Mouse (Mus musculus): ENCODE data around the gene Ftl1. TPM values are rescaled to one million over a fixed set of nuclear protein-coding genes. Genes with fewer than 3 reads are reported as not detected.

The Ftl1 gene
- over 10,000 TPM in 1 of 2 experiments, 1,000 to 10,000 TPM in 1; 3,673 to 13,112 TPM for polyA plus RNA-seq (2012; fragmentation: generic; extraction: Trizol)

GRCm38 (mm10) chr7:45459564-45460140 lies at the start of gene Ftl1:
Gene Ftl1, minus strand, starts transcription at chr7:45459884.

DNA sequence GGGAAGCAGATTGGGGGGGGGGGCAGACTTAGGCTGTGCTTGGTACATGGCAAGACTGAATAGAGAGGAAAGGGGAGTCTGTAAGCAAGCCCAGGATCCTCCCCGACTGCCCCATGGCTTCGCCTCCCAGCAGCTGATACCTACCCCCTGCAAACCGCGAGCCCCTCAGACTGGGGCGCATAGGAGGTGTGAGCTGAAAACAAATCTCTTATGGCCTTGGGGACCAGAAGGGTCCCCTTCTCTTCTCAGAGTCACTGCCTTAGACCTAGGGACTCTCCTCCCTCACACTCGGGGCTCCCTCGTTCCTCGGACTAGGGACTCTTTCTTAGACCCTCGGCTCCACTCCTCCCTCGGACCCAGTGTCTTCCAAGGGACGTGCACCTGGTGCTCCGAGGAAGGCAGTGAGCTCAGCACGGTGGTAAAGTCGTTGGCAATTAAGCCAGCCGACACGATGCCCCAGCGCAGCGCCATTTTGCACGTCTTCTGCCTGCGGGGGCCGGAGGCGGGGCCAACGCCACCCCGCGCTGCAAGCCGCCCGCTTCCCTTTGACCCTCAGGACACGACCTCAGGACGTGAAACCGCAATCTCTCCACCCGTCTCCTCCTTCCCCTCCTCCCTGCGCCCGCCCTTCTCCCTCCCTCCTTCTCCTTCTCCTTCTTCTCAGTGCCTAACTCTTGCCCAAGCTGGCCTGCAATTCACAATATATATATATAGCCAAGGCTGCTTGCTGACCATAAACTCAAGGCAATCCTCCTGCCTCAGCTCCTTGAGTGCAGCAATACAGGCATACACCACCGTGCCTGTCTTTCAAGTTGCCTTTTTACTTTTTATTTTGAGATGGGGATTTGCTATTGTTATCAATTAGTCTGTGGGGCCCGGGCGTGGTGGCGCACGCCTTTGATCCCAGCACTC lies 28.9 kb upstream of the Ftl1 start, which contains the start of gene Dhdh:
Gene Dhdh, minus strand, starts transcription at position 513 of the 912 bp plus-strand sequence.

GRCm38 (mm10) chr7:45486761-45487415 lies 27.2 kb upstream of the Ftl1 start, which contains the start of gene Gm45808:
Gene Gm45808, minus strand, starts transcription at chr7:45486811.

DNA sequence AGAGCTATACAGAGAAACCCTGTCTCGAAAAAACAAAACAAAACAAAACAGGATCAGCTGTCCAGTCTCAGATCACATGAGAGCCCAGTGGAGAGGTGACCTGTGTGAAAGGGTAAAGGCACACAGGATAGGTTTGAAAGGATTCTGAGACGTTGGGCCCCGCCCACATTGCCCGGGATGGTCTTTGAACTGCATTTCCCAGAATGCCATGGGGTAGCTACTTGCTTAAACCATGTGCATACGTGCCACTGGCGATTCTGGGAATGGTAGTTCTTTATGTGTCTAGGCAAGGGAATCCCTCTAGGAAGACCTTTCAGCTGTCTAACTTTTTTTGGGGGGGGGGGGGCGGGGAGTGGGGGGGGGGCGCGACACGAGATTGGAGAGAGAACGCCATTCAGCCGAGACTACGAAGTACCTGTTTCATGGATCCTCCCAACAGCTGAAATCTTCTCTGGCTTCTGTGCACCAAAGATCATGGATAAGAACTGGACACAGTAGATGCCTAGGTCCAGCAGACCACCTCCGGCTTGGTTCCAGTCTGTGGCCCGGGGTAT lies 21.8 kb upstream of the Ftl1 start, which contains the start of gene Tulp2:
Gene Tulp2, plus strand, starts transcription at position 504 of the 554 bp plus-strand sequence.

DNA sequence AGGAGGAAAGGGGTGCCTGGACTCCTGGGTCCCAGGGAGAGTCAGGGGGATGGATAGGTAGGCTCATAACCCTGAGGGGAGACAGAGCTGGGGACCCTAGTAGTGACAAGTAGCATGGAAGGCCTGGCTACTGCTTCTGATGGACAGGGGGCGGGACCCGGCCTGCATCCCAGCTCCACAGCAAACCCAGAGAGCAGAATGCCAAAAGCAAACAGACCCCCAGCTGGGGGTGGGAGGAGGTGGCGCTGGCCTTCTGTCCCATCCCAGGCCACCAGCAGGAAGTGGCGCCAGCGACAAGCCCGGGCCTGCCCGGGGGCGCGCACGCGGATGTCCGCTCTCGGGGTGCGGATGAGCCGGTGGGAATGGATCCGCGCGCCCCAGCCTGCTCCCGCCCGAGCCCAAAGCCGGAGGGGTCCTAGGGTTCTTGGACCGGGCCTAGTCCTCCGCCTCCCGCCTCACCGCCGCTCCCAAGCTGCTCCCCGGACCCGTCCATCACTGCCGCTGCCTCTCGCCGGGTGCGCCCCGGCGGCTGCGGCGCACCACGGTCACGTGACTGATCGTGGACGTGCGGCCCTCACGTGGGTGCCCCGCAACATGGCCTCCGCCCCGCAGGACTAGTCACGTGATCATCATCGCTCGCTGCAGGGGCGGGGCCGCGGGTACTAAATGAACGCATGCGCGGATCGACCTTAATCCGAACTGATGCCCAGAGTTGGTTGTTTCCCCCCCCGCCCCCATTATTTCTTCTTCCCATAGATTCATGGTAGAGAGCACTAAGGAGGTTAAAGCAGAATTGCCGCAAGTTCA lies 6.8 kb upstream of the Ftl1 start, which contains the start of gene Bax:
Gene Bax, minus strand, starts transcription at position 616 of the 807 bp plus-strand sequence.

GRCm38 (mm10) chr7:45437521-45438276 lies 22.0 kb downstream of the Ftl1 start, which contains the start of gene Ruvbl2:
Gene Ruvbl2, minus strand, starts transcription at chr7:45438096.

DNA sequence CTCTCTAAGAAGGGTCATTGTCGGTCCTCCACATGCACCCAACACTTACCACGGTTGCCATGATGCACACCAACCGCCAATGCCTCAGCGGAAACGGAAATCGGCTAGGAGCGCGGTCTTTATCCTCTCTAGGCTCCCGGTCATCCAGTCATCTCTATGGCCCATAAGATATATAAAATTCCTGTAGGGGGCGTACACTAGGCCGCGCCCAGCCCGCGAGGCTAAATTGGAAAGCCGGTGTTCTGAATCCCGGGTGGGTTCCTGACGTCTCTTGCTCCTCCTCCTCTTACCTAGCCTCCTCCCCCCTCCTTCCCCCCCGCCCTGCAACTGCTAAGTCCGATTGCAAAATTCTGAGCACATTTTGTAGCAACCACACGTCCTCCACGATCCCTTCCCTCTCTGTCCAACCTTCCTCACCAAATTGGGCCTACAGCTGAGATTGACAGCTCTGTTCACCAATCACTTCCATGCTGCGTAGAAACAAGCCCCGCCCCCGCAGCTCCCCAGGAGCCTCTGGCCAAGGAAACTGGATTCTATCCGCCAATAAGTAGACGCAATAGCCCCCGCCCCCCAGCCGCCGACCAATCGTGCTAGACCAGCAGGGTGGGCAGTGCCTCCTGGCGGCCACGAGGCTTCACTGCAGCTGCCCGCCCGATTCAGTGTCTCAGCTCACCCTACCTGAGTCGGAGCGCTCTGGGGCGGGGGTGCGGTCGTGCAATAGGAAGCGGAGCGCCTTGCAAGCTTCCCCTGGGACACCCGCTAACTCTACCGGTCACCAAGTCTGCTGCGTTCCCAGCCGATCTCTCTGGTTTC lies 25.3 kb downstream of the Ftl1 start, which contains the start of gene Gys1:
Gene Gys1, plus strand, starts transcription at position 642 of the 813 bp plus-strand sequence.

DNA sequence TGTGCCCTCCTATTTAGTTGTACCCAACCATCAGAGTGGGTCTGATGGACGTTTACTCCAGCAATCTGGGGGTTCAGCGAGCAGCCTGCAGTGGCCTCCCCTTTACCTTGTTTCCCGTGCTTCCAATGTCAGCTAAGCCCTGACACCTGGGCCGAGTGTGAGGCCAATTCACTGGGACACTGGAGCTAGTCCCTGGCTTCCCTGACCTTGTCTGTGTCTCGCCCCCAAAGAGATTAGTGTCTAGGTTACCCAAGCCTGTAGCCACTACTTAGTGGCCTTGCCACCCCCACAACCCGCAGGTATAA lies 39.1 kb downstream of the Ftl1 start, which contains the start of gene Lhb:
Gene Lhb, plus strand, starts transcription at position 206 of the 305 bp plus-strand sequence.

GRCm38 (mm10) chr7:45413113-45413863 lies 46.4 kb downstream of the Ftl1 start, which contains the start of gene Ntf5:
Gene Ntf5, plus strand, starts transcription at chr7:45413695.

Other genes with a start within 250 kb of the Ftl1 start
- gene Dkkl1, start 247.7 kb downstream of the Ftl1 start, polyA plus RNA-seq (2012; fragmentation: generic; extraction: Trizol), result under 1 TPM in 1 of 2 experiments, not detected in 1; 0.15 TPM
- 100 to 1,000 TPM in 1 of 2 experiments, 10 to 100 TPM in 1; 60.5 to 105 TPM for gene Tead2, start 244.1 kb downstream of the Ftl1 start, polyA plus RNA-seq (2012; fragmentation: generic; extraction: Trizol)
- under 1 TPM; 0.11 to 0.28 TPM for gene Cd37, start 220.8 kb downstream of the Ftl1 start, polyA plus RNA-seq (2012; fragmentation: generic; extraction: Trizol)
- gene Slc6a16, start 218.8 kb downstream of the Ftl1 start, polyA plus RNA-seq (2012; fragmentation: generic; extraction: Trizol), result not detected
- not detected for gene Slc6a21, start 182.4 kb downstream of the Ftl1 start, polyA plus RNA-seq (2012; fragmentation: generic; extraction: Trizol)
- gene Trpm4, start 126.1 kb downstream of the Ftl1 start, polyA plus RNA-seq (2012; fragmentation: generic; extraction: Trizol), result 10 to 100 TPM; 23.4 to 26.2 TPM
- gene Hrc, start 124.6 kb downstream of the Ftl1 start, polyA plus RNA-seq (2012; fragmentation: generic; extraction: Trizol), result under 1 TPM; 0.02 to 0.06 TPM
- gene Ppfia3, start 92.9 kb downstream of the Ftl1 start, polyA plus RNA-seq (2012; fragmentation: generic; extraction: Trizol), result 1 to 10 TPM; 1.1 to 2.1 TPM
- gene Lin7b, start 89.3 kb downstream of the Ftl1 start, polyA plus RNA-seq (2012; fragmentation: generic; extraction: Trizol), result 1 to 10 TPM in 1 of 2 experiments, under 1 TPM in 1; 0.23 to 1.8 TPM
- gene Snrnp70, start 64.1 kb downstream of the Ftl1 start, polyA plus RNA-seq (2012; fragmentation: generic; extraction: Trizol), result 100 to 1,000 TPM; 229 to 271 TPM
- not detected for gene Kcna7, start 54.2 kb downstream of the Ftl1 start, polyA plus RNA-seq (2012; fragmentation: generic; extraction: Trizol)
- gene Ntf5, start 46.2 kb downstream of the Ftl1 start, polyA plus RNA-seq (2012; fragmentation: generic; extraction: Trizol), result under 1 TPM; 0.35 to 0.94 TPM
- under 1 TPM in 1 of 2 experiments, not detected in 1; 0.11 TPM for gene Lhb, start 39.1 kb downstream of the Ftl1 start, polyA plus RNA-seq (2012; fragmentation: generic; extraction: Trizol)
- gene Gys1, start 25.0 kb downstream of the Ftl1 start, polyA plus RNA-seq (2012; fragmentation: generic; extraction: Trizol), result 10 to 100 TPM; 10.3 to 18.4 TPM
- gene Ruvbl2, start 21.8 kb downstream of the Ftl1 start, polyA plus RNA-seq (2012; fragmentation: generic; extraction: Trizol), result 100 to 1,000 TPM in 1 of 2 experiments, 10 to 100 TPM in 1; 68.4 to 154 TPM
- 100 to 1,000 TPM; 253 to 519 TPM for gene Bax, start 7.0 kb upstream of the Ftl1 start, polyA plus RNA-seq (2012; fragmentation: generic; extraction: Trizol)
- 1 to 10 TPM in 1 of 2 experiments, under 1 TPM in 1; 0.09 to 1.7 TPM for gene Tulp2, start 22.0 kb upstream of the Ftl1 start, polyA plus RNA-seq (2012; fragmentation: generic; extraction: Trizol)
- not detected for gene Gm45808, start 26.9 kb upstream of the Ftl1 start, polyA plus RNA-seq (2012; fragmentation: generic; extraction: Trizol)
- gene Dhdh, start 28.9 kb upstream of the Ftl1 start, polyA plus RNA-seq (2012; fragmentation: generic; extraction: Trizol), result under 1 TPM; 0.07 to 0.21 TPM
- gene Nucb1, start 50.5 kb upstream of the Ftl1 start, polyA plus RNA-seq (2012; fragmentation: generic; extraction: Trizol), result 100 to 1,000 TPM in 1 of 2 experiments, 10 to 100 TPM in 1; 66.5 to 268 TPM
- gene Ppp1r15a, start 66.4 kb upstream of the Ftl1 start, polyA plus RNA-seq (2012; fragmentation: generic; extraction: Trizol), result 10 to 100 TPM in 1 of 2 experiments, 1 to 10 TPM in 1; 9.1 to 24.6 TPM
- 10 to 100 TPM in 1 of 2 experiments, under 1 TPM in 1; 0.27 to 17.6 TPM for gene Plekha4, start 66.4 kb upstream of the Ftl1 start, polyA plus RNA-seq (2012; fragmentation: generic; extraction: Trizol)
- gene Hsd17b14, start 95.0 kb upstream of the Ftl1 start, polyA plus RNA-seq (2012; fragmentation: generic; extraction: Trizol), result 1 to 10 TPM in 1 of 2 experiments, under 1 TPM in 1; 0.71 to 5.8 TPM
- 10 to 100 TPM; 37.7 to 68.6 TPM for gene Bcat2, start 110.3 kb upstream of the Ftl1 start, polyA plus RNA-seq (2012; fragmentation: generic; extraction: Trizol)
- under 1 TPM in 1 of 2 experiments, not detected in 1; 0.27 TPM for gene Fgf21, start 155.6 kb upstream of the Ftl1 start, polyA plus RNA-seq (2012; fragmentation: generic; extraction: Trizol)
- not detected for gene Fut1, start 157.4 kb upstream of the Ftl1 start, polyA plus RNA-seq (2012; fragmentation: generic; extraction: Trizol)
- gene Izumo1, start 161.9 kb upstream of the Ftl1 start, polyA plus RNA-seq (2012; fragmentation: generic; extraction: Trizol), result not detected
- gene Rasip1, start 167.6 kb upstream of the Ftl1 start, polyA plus RNA-seq (2012; fragmentation: generic; extraction: Trizol), result under 1 TPM; 0.05 to 0.07 TPM
- 1 to 10 TPM in 1 of 2 experiments, under 1 TPM in 1; 0.05 to 1.3 TPM for gene Mamstr, start 180.1 kb upstream of the Ftl1 start, polyA plus RNA-seq (2012; fragmentation: generic; extraction: Trizol)
- under 1 TPM in 1 of 2 experiments, not detected in 1; 0.06 TPM for gene Fut2, start 206.5 kb upstream of the Ftl1 start, polyA plus RNA-seq (2012; fragmentation: generic; extraction: Trizol)
- gene Ntn5, start 224.1 kb upstream of the Ftl1 start, polyA plus RNA-seq (2012; fragmentation: generic; extraction: Trizol), result 1 to 10 TPM in 1 of 2 experiments, under 1 TPM in 1; 0.04 to 3.3 TPM
- 1 to 10 TPM in 1 of 2 experiments, under 1 TPM in 1; 0.42 to 1.3 TPM for gene Sec1, start 234.5 kb upstream of the Ftl1 start, polyA plus RNA-seq (2012; fragmentation: generic; extraction: Trizol)
- gene Car11, start 240.0 kb upstream of the Ftl1 start, polyA plus RNA-seq (2012; fragmentation: generic; extraction: Trizol), result 10 to 100 TPM in 1 of 2 experiments, under 1 TPM in 1; 0.81 to 21.1 TPM
- 10 to 100 TPM; 13.0 to 47.5 TPM for gene Dbp, start 245.2 kb upstream of the Ftl1 start, polyA plus RNA-seq (2012; fragmentation: generic; extraction: Trizol)

Measured in C3H10T1/2 (cell line).